Mouse (Mus musculus): ENCODE data around the gene Spata2. TPM values are rescaled to one million over a fixed set of nuclear protein-coding genes. Genes with fewer than 3 reads are reported as not detected.

Gene Spata2
- polyA plus RNA-seq, 1 experiment from 2014 or later: 23.6 TPM

- peak overlapping the region; percentile 64; the same call in 1 of the 2 replicates for H3K27ac ChIP-seq (replicated peaks)
- no peak overlapping the region for H3K4me3 ChIP-seq
- H3K27me3 ChIP-seq: no peaks in the 10 kb centered on the region
- H3K4me2 ChIP-seq (replicated peaks): no peak overlapping the region
- H3K9ac ChIP-seq (replicated peaks): no peak overlapping the region; the same call in 1 of the 2 replicates
- no peaks in the 10 kb centered on the region for H3K9me3 ChIP-seq
- no peak for ATAC-seq (ENCODE audit: low FRiP score, low read depth)
- 83% methylated on average over 5 of the region's 5 CpGs for WGBS
- H3K4me1 ChIP-seq: peaks cover 14% of the 10 kb centered on the region
- H3K36me3 ChIP-seq: peaks cover 61% of the 10 kb centered on the region
Observed at GRCm38 (mm10) chr2:167475596-167475995, 17.1 kb downstream of the Spata2 start.

- ATAC-seq (ENCODE audit: low FRiP score, low read depth): no peak
- peaks cover 71% of the 10 kb centered on the region for H3K36me3 ChIP-seq
Observed at GRCm38 (mm10) chr2:167474218-167474617, 18.5 kb downstream of the Spata2 start.

GRCm38 (mm10) chr2:167471585-167471984 is 21.1 kb downstream of the Spata2 start:
- Histone ChIP-seq H3K27me3 (no peaks in the 10 kb centered on the region), H3K4me1 (peaks cover 10% of the 10 kb centered on the region), H3K9me3 (no peaks in the 10 kb centered on the region), H3K4me3 (no peak overlapping the region), H3K9ac (replicated peaks) (no peak overlapping the region), H3K4me2 (replicated peaks) (no peak overlapping the region), H3K36me3 (peaks cover 85% of the 10 kb centered on the region), H3K27ac (replicated peaks) (no peak overlapping the region)
- 94% methylated on average over 6 of the region's 6 CpGs for WGBS
- no peak for ATAC-seq (ENCODE audit: low FRiP score, low read depth)

More at GRCm38 (mm10) chr2:167474218-167474617, 18.5 kb downstream of the Spata2 start:
- H3K27ac ChIP-seq (replicated peaks): no peak overlapping the region
- no peaks in the 10 kb centered on the region for H3K9me3 ChIP-seq
- H3K4me3 ChIP-seq: no peak overlapping the region
- peaks cover 14% of the 10 kb centered on the region for H3K4me1 ChIP-seq
- no peak overlapping the region for H3K4me2 ChIP-seq (replicated peaks)
- WGBS: 93% methylated on average over 6 of the region's 6 CpGs
- no peaks in the 10 kb centered on the region for H3K27me3 ChIP-seq
- H3K9ac ChIP-seq (replicated peaks): no peak overlapping the region

- Histone ChIP-seq H3K4me3 (no peak overlapping the region), H3K4me1 (no peaks in the 10 kb centered on the region), H3K36me3 (peaks cover 92% of the 10 kb centered on the region), H3K4me2 (replicated peaks) (no peak overlapping the region), H3K27me3 (no peaks in the 10 kb centered on the region), H3K9ac (replicated peaks) (no peak overlapping the region), H3K27ac (replicated peaks) (no peak overlapping the region), H3K9me3 (no peaks in the 10 kb centered on the region)
- ATAC-seq (ENCODE audit: low FRiP score, low read depth): no peak
- WGBS: 90% methylated on average over 3 of the region's 3 CpGs
Observed at GRCm38 (mm10) chr2:167470611-167471010, 22.1 kb downstream of the Spata2 start.

- no peaks in the 10 kb centered on the region for H3K4me1 ChIP-seq
- H3K9me3 ChIP-seq: no peaks in the 10 kb centered on the region
- H3K36me3 ChIP-seq: peaks cover 75% of the 10 kb centered on the region
- H3K4me3 ChIP-seq: no peak overlapping the region
- 0 out of 2 replicates have a peak overlapping the region, but pooled peaks have one; percentile 0 for H3K27ac ChIP-seq (replicated peaks)
- no peak overlapping the region for H3K9ac ChIP-seq (replicated peaks)
- WGBS: 84% methylated on average over 6 of the region's 6 CpGs
- no peaks in the 10 kb centered on the region for H3K27me3 ChIP-seq
- no peak overlapping the region for H3K4me2 ChIP-seq (replicated peaks)
- no peak for ATAC-seq (ENCODE audit: low FRiP score, low read depth)
Observed at GRCm38 (mm10) chr2:167468444-167468843, 24.2 kb downstream of the Spata2 start.

GRCm38 (mm10) chr2:167467214-167467613 is 25.5 kb downstream of the Spata2 start:
- no peaks in the 10 kb centered on the region for H3K9me3 ChIP-seq
- no peaks in the 10 kb centered on the region for H3K27me3 ChIP-seq
- peaks cover 64% of the 10 kb centered on the region for H3K36me3 ChIP-seq
- no peaks in the 10 kb centered on the region for H3K4me1 ChIP-seq
- no peak overlapping the region for H3K9ac ChIP-seq (replicated peaks)
- H3K4me3 ChIP-seq: no peak overlapping the region
- no peak for ATAC-seq (ENCODE audit: low FRiP score, low read depth)
- H3K4me2 ChIP-seq (replicated peaks): no peak overlapping the region
- WGBS: 90% methylated on average over 5 of the region's 5 CpGs
- no peak overlapping the region for H3K27ac ChIP-seq (replicated peaks)

GRCm38 (mm10) chr2:167465951-167466350 is 26.7 kb downstream of the Spata2 start:
- Histone ChIP-seq H3K4me1 (no peaks in the 10 kb centered on the region), H3K9me3 (no peaks in the 10 kb centered on the region), H3K4me2 (replicated peaks) (no peak overlapping the region), H3K27ac (replicated peaks) (no peak overlapping the region), H3K36me3 (peaks cover 64% of the 10 kb centered on the region), H3K27me3 (no peaks in the 10 kb centered on the region), H3K9ac (replicated peaks) (no peak overlapping the region), H3K4me3 (no peak overlapping the region)
- WGBS: 94% methylated on average over 3 of the region's 3 CpGs
- no peak for ATAC-seq (ENCODE audit: low FRiP score, low read depth)

- H3K9me3 ChIP-seq: no peaks in the 10 kb centered on the region
- peaks cover 65% of the 10 kb centered on the region for H3K36me3 ChIP-seq
Observed at GRCm38 (mm10) chr2:167463802-167464201, 28.9 kb downstream of the Spata2 start.

GRCm38 (mm10) chr2:167462954-167463353 is 29.7 kb downstream of the Spata2 start:
- ATAC-seq (ENCODE audit: low FRiP score, low read depth): no peak
- Histone ChIP-seq H3K4me1 (no peaks in the 10 kb centered on the region), H3K27me3 (no peaks in the 10 kb centered on the region), H3K27ac (replicated peaks) (no peak overlapping the region), H3K36me3 (peaks cover 67% of the 10 kb centered on the region), H3K4me2 (replicated peaks) (no peak overlapping the region), H3K9me3 (no peaks in the 10 kb centered on the region), H3K4me3 (no peak overlapping the region), H3K9ac (replicated peaks) (no peak overlapping the region)
- 68% methylated on average over 6 of the region's 6 CpGs for WGBS

More at GRCm38 (mm10) chr2:167463802-167464201, 28.9 kb downstream of the Spata2 start:
- H3K4me3 ChIP-seq: no peak overlapping the region
- no peak overlapping the region for H3K4me2 ChIP-seq (replicated peaks)
- H3K9ac ChIP-seq (replicated peaks): no peak overlapping the region
- no peaks in the 10 kb centered on the region for H3K4me1 ChIP-seq
- no peak overlapping the region for H3K27ac ChIP-seq (replicated peaks)
- no peak for ATAC-seq (ENCODE audit: low FRiP score, low read depth)
- H3K27me3 ChIP-seq: no peaks in the 10 kb centered on the region
- 92% methylated on average over 5 of the region's 5 CpGs for WGBS

- Histone ChIP-seq H3K27me3 (no peaks in the 10 kb centered on the region), H3K9ac (replicated peaks) (no peak overlapping the region), H3K9me3 (no peaks in the 10 kb centered on the region), H3K27ac (replicated peaks) (no peak overlapping the region), H3K36me3 (peaks cover 77% of the 10 kb centered on the region), H3K4me3 (no peak overlapping the region), H3K4me1 (no peaks in the 10 kb centered on the region), H3K4me2 (replicated peaks) (no peak overlapping the region)
- 93% methylated on average over 6 of the region's 6 CpGs for WGBS
- ATAC-seq (ENCODE audit: low FRiP score, low read depth): no peak
Observed at GRCm38 (mm10) chr2:167459071-167459865, 33.4 kb downstream of the Spata2 start.

- no peaks in the 10 kb centered on the region for H3K9me3 ChIP-seq
- H3K36me3 ChIP-seq: peaks cover 84% of the 10 kb centered on the region
- H3K27ac ChIP-seq (replicated peaks): no peak overlapping the region
- H3K4me3 ChIP-seq: no peak overlapping the region
- no peaks in the 10 kb centered on the region for H3K4me1 ChIP-seq
- H3K4me2 ChIP-seq (replicated peaks): no peak overlapping the region
- no peak overlapping the region for H3K9ac ChIP-seq (replicated peaks)
- no peak for ATAC-seq (ENCODE audit: low FRiP score, low read depth)
- 93% methylated on average over 3 of the region's 3 CpGs for WGBS
- no peaks in the 10 kb centered on the region for H3K27me3 ChIP-seq
Observed at GRCm38 (mm10) chr2:167458548-167458947, 34.1 kb downstream of the Spata2 start.

- no peak for ATAC-seq (ENCODE audit: low FRiP score, low read depth)
Observed at GRCm38 (mm10) chr2:167457213-167457612, 35.5 kb downstream of the Spata2 start.

More at GRCm38 (mm10) chr2:167457213-167457612, 35.5 kb downstream of the Spata2 start:
- Histone ChIP-seq H3K4me1 (no peaks in the 10 kb centered on the region), H3K36me3 (peaks cover 94% of the 10 kb centered on the region), H3K9me3 (no peaks in the 10 kb centered on the region), H3K4me3 (no peak overlapping the region), H3K4me2 (replicated peaks) (no peak overlapping the region), H3K9ac (replicated peaks) (no peak overlapping the region), H3K27me3 (no peaks in the 10 kb centered on the region), H3K27ac (replicated peaks) (no peak overlapping the region)
- 91% methylated on average over 9 of the region's 9 CpGs for WGBS
